Mouse (Mus musculus) bone marrow macrophage, adult 2 months (primary cell): Measurements from ENCODE around the gene Aldh8a1.

ENCODE experiments used
- CTCF ChIP-seq: IDR thresholded peaks from 2 replicates; pipeline ENCODE4 v1.5.1; 2012; ENCODE audit warnings: low read depth, mild to moderate bottlenecking, low read length, moderate library complexity
- POLR2A ChIP-seq: IDR thresholded peaks from 2 replicates; pipeline ENCODE4 v1.6.1; 2012; ENCODE audit warnings: mild to moderate bottlenecking, low read depth, low read length, borderline replicate concordance

GRCm38 (mm10) chr10:21400031-21400430, 22.9 kb downstream of the Aldh8a1 start:
- no peak for TF ChIP-seq CTCF
- no peak for TF ChIP-seq POLR2A
